Mouse (Mus musculus) embryonic facial prominence, embryonic 14.5 days (tissue): ENCODE measurements at regions not wholly inside any gene's neighbourhood (a gene's known extent, or its start where the extent isn't known, plus 50 kb on each side); places are given as distances from the start of the nearest gene placed in this dataset.

ENCODE experiments used
- ATAC-seq: fragments of 200-750 bp; cut with Nextera tagmentation; 2 replicates; pipeline ENCODE4 v1.8.0; 2017; ENCODE audit warnings: low read depth, moderate number of reproducible peaks, moderate TSS enrichment
- DNase-seq: peaks from one replicate; pipeline ENCODE4 v3.0.0-alpha.2; 2015; ENCODE audit warnings: low spot score
- H3K27ac ChIP-seq: fragments of 300-500 bp; sonication (generic); replicated peaks from 2 replicates; pipeline ENCODE4 v1.5.1; 2014; ENCODE audit warnings: low read depth, mild to moderate bottlenecking, low read length, moderate library complexity
- H3K27me3 ChIP-seq: fragments of 300-500 bp; sonication (generic); replicated peaks from 2 replicates; pipeline ENCODE4 v1.6.1; 2014; ENCODE audit warnings: low read length; ENCODE audit not compliant: control insufficient read depth, insufficient read depth
- H3K36me3 ChIP-seq: fragments of 300-500 bp; sonication (generic); 2 replicates; pipeline ENCODE4 v1.6.1; 2014; ENCODE audit warnings: low read length, mixed read lengths; ENCODE audit not compliant: control insufficient read depth, insufficient read depth
- H3K4me1 ChIP-seq: fragments of 300-500 bp; sonication (generic); 2 replicates; pipeline ENCODE4 v1.6.1; 2014; ENCODE audit warnings: antibody characterized with exemption, low read length; ENCODE audit not compliant: control insufficient read depth, insufficient read depth
- H3K4me2 ChIP-seq: fragments of 300-500 bp; sonication (generic); 2 replicates; pipeline ENCODE4 v1.6.1; 2014; ENCODE audit warnings: low read depth, mild to moderate bottlenecking, low read length, moderate library complexity, mixed read lengths
- H3K4me3 ChIP-seq: fragments of 300-500 bp; sonication (generic); 2 replicates; pipeline ENCODE4 v1.5.1; 2014; ENCODE audit warnings: low read depth, mild to moderate bottlenecking, low read length
- H3K9ac ChIP-seq: fragments of 300-500 bp; sonication (generic); 2 replicates; pipeline ENCODE4 v1.6.1; 2014; ENCODE audit warnings: low read depth, mild to moderate bottlenecking, low read length, moderate library complexity, mixed read lengths
- H3K9me3 ChIP-seq: fragments of 300-500 bp; sonication (generic); 2 replicates; pipeline ENCODE4 v1.6.1; 2016; ENCODE audit warnings: low read length; ENCODE audit not compliant: control insufficient read depth
- WGBS: fragments of 180-500 bp; shearing (Covaris S2); extraction: QIAGEN DNeasy Blood & Tissue Kit; methylation state at CpG from one replicate; pipeline ENCODE4 v1.1.7; 2014; 5-methylcytosine and 5-hydroxymethylcytosine counted together

DNA sequence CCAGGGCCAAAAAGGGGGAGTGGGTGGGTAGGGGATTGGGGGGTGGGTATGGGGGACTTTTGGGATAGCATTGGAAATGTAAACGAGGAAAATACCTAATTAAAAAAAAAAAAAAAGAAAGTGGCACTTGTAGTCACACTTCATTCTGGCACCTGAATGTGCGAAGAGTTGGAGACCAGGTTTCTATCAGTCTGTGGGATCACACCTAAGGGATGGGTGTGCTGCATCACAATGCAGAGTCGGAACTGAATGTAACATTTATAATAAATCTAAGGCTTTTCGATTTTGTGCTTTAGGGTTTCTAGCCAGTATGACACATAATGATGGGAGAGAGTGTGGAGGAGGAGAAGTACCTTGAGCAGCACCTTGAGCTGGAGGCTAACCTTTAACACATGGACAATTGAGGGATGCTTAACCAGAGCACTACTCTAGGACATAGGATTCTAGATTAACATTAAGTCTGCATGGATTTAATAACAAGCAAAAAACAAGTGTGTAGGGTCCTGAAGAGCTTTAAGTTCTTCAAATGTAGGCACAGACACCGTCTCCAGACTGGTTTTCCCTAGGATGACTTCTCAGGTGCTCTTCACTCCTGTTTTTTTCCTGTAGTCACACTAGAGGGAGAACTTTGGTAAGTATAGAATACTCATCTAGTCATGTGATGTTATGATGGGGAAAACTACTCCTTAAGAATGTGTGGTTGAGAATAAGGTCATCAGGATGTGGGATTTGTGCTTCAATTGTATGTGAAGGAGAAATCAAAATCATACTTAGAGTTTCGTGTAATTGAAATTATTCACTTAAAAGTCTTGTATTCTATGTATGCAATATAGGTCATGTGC lies 392.8 kb upstream of the Cobl start:
- 81% methylated on average over 6 of the region's 6 CpGs for WGBS
- ATAC-seq = no peak
- H3K27ac ChIP-seq = no peak overlapping the region
- no peak overlapping the region for H3K4me3 ChIP-seq
- no peak overlapping the region for H3K4me2 ChIP-seq
- H3K27me3 ChIP-seq = no peaks in the 10 kb centered on the region
- no peak overlapping the region for H3K9ac ChIP-seq
- no peaks in the 10 kb centered on the region for H3K4me1 ChIP-seq
- no peaks in the 10 kb centered on the region for H3K36me3 ChIP-seq
- DNase-seq = no peak
- no peaks in the 10 kb centered on the region for H3K9me3 ChIP-seq

- Histone ChIP-seq H3K36me3 (no peaks in the 10 kb centered on the region), H3K27me3 (no peaks in the 10 kb centered on the region), H3K4me2 (no peak overlapping the region), H3K4me1 (no peaks in the 10 kb centered on the region), H3K4me3 (no peak overlapping the region), H3K9me3 (no peaks in the 10 kb centered on the region), H3K9ac (no peak overlapping the region), H3K27ac (no peak overlapping the region)
- DNase-seq = no peak
- no peak for ATAC-seq
Measured at GRCm38 (mm10) chr11:12847793-12848192, 383.0 kb upstream of the Cobl start.

DNA sequence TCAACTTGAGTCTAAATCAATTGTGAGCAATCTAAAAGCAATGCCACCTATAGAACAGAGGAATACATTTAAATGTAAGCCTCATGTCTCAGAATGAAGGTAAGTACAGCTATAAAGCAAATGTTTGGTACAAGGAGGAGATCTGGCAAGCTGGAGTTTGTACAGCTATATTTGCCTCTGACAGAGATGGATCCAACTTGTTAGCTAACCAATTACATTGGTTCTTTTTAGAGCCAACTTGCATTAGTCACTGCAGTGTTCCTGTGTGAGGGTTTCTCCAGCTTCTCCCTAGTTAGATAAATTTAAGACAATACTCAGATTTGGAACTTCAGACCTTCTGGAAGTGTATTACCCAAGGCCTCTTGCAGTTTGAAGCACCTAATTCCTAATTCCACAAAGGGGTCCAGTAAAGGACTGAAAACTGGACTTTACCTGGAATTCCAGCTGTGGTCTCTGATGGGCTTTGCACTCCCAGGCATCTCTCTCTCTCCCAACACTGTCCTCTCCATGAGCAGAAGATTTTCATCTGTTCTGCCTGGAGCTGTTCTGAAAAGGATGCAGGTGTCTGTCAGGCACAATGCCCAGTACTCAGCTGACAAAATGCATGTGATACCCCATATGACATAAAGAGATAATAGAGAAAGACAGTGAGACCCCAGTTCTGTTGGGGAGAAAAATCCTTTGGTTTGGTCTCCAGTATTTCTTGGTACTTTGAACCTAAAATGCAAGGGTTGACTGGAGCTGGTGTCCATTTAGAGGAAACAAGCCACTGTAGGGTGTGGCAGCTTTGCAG lies 379.1 kb upstream of the Cobl start:
- H3K27me3 ChIP-seq = no peaks in the 10 kb centered on the region
- no peak overlapping the region for H3K27ac ChIP-seq
- no peaks in the 10 kb centered on the region for H3K4me1 ChIP-seq
- H3K36me3 ChIP-seq = no peaks in the 10 kb centered on the region
- DNase-seq (no peak), ATAC-seq (no peak)
- no peak overlapping the region for H3K4me3 ChIP-seq
- no peak overlapping the region for H3K9ac ChIP-seq
- no peak overlapping the region for H3K4me2 ChIP-seq
- no peaks in the 10 kb centered on the region for H3K9me3 ChIP-seq

DNA sequence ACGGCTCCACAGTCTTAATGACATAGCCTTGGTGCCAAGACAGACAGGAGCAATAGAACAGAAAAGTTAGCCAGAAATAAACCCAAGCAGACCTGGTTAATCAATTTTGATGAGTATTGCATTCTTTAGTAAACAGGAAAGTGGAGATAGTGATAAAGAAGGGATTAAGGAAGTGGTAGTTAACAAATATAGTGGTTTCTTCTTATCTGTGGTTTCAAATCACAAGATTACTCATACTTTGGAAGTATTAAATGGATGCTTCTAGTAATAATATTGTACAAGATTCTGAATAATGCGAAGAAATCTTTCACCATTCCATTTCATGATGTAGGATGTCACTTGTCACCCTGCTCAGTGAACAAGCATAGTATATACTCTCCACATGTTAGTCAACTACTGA lies 376.6 kb upstream of the Cobl start:
- 88% methylated on average over 2 of the region's 2 CpGs for WGBS

DNA sequence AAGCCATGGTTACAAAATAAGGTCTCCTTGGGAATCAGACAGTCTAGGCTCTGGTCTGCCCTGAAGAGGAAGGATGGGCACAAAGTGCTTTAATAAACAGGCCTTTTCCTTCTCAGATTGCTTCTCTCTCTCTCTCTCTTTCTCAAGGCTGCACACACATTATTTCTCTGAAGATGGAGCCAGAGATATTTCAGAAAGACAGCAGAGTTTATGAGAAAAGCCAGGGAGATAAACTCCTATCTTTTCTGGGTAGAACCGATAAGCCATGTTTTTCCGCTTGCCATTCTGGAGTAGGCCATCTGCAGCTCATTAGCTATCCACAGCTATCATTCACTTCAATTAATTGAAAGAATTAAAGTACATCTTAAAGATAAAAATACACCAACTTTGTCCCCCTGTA lies 373.2 kb upstream of the Cobl start:
- Histone ChIP-seq H3K4me3 (no peak overlapping the region), H3K4me1 (no peaks in the 10 kb centered on the region), H3K4me2 (no peak overlapping the region), H3K27ac (no peak overlapping the region), H3K9me3 (no peaks in the 10 kb centered on the region), H3K9ac (no peak overlapping the region), H3K27me3 (no peaks in the 10 kb centered on the region), H3K36me3 (no peaks in the 10 kb centered on the region)
- WGBS = 67% methylated on average over 2 of the region's 2 CpGs
- DNase-seq = no peak
- ATAC-seq = no peak

More for the DNA sequence above, 376.6 kb upstream of the Cobl start:
- no peak overlapping the region for H3K4me2 ChIP-seq
- no peak for DNase-seq
- no peak overlapping the region for H3K9ac ChIP-seq
- no peaks in the 10 kb centered on the region for H3K36me3 ChIP-seq
- no peak for ATAC-seq
- H3K9me3 ChIP-seq = no peaks in the 10 kb centered on the region
- no peaks in the 10 kb centered on the region for H3K27me3 ChIP-seq
- no peaks in the 10 kb centered on the region for H3K4me1 ChIP-seq
- no peak overlapping the region for H3K4me3 ChIP-seq
- no peak overlapping the region for H3K27ac ChIP-seq

GRCm38 (mm10) chr11:12837387-12837786 lies 372.6 kb upstream of the Cobl start:
- 63% methylated on average over 2 of the region's 2 CpGs for WGBS
- no peak overlapping the region for H3K4me2 ChIP-seq
- H3K27me3 ChIP-seq = no peaks in the 10 kb centered on the region
- no peaks in the 10 kb centered on the region for H3K36me3 ChIP-seq
- ATAC-seq (no peak), DNase-seq (no peak)
- H3K9ac ChIP-seq = no peak overlapping the region
- H3K9me3 ChIP-seq = no peaks in the 10 kb centered on the region
- no peaks in the 10 kb centered on the region for H3K4me1 ChIP-seq
- no peak overlapping the region for H3K27ac ChIP-seq
- H3K4me3 ChIP-seq = no peak overlapping the region

DNA sequence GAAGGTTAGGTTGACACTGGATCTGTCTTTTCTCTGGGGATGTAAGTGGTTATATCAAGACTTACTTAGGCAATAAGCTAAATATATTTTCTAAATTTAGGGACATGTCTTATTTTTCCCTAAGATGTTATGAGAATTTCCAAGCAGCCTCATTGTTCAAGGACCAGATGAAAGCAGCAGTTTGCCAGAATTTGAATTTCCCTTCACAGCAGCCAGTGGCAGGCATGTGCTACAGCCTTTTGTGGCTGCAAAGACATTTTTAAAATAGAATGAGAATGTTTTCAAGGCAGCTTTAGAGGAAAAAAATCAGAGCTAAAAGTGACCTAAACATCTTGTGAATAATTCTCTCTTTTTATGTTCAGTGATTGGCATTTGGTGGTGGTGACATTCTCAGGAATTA lies 371.6 kb upstream of the Cobl start:
- no peak for ATAC-seq
- no peak overlapping the region for H3K4me3 ChIP-seq

DNA sequence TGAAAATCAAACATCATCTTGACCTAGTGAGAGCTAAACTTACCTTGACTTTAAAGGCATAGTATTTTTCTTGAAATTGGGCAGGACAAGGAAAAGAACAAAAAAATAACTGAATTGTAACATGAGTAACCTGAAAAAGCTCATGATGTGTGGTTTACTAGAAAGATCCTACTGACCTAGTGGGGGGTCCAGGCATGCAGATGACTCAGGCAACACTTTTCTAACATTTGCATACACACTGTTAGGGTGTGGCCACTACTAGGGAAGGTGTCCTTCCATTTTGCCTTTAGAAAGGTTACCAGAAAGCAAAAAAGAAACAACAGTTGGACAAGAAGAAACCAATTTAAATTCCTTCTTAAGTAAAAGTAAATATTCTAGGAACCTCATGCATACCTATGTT lies 347.3 kb upstream of the Cobl start:
- H3K4me3 ChIP-seq = no peak overlapping the region
- no peak overlapping the region for H3K27ac ChIP-seq
- H3K9ac ChIP-seq = no peak overlapping the region
- no peak overlapping the region for H3K4me2 ChIP-seq
- no peaks in the 10 kb centered on the region for H3K9me3 ChIP-seq
- H3K4me1 ChIP-seq = no peaks in the 10 kb centered on the region
- DNase-seq (no peak), ATAC-seq (no peak)
- H3K36me3 ChIP-seq = no peaks in the 10 kb centered on the region
- no peaks in the 10 kb centered on the region for H3K27me3 ChIP-seq

More for the DNA sequence above, 371.6 kb upstream of the Cobl start:
- no peak overlapping the region for H3K9ac ChIP-seq
- H3K36me3 ChIP-seq = no peaks in the 10 kb centered on the region
- no peaks in the 10 kb centered on the region for H3K9me3 ChIP-seq
- H3K27me3 ChIP-seq = no peaks in the 10 kb centered on the region
- H3K27ac ChIP-seq = no peak overlapping the region
- H3K4me1 ChIP-seq = no peaks in the 10 kb centered on the region
- DNase-seq = no peak
- no peak overlapping the region for H3K4me2 ChIP-seq
